Mouse (Mus musculus): ENCODE results near the gene Dbp.
"Not testable (repeated sequence)": the region's sequence is repeated elsewhere in the genome, so short reads cannot be mapped to it uniquely, and the experiment has no call there.

Dbp gene

GRCm38 (mm10) chr7:45704730-45705442 lies at the start of gene Dbp:
Gene Dbp, plus strand, starts transcription at chr7:45705088.
- DNase-seq (ENCODE audit: low spot score in 2 of 2) = peak; percentile 100

DNA sequence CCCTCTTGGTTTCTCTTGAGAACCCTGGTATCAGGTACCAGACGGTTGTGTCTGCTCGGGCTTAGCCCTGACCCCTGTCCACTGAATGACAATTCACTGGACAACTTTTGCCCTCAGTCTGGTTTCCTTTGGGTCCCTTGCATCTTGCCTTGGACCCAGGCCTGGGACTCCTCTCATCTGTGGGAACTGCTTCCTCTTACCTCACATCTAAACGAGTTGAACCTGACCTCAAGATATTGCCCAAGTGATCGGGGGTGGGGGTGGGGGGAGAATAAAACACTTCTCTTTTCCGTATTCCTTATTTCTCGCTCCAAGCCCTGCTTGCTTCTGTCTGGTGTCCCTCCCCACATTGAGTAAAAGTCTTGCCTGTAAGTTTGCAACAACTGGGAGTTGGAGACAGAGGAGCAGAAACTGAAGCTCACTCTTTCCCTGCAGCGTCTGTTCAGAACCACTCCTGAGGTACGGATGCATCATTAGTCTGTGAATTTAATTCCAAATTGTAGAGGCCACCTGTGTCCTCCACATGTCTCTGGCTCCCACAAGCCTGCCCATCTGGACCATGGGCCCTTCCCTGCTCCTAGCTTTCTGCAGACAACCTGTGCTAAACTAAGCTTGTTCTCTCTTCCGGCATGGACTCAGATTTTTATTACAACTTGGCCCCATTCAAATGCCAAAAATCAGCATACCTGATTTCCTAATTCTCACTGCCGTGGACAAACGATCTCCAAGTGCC lies 44.0 kb upstream of the Dbp start:
- DNase-seq (ENCODE audit: low spot score in 2 of 2) = no peak

DNA sequence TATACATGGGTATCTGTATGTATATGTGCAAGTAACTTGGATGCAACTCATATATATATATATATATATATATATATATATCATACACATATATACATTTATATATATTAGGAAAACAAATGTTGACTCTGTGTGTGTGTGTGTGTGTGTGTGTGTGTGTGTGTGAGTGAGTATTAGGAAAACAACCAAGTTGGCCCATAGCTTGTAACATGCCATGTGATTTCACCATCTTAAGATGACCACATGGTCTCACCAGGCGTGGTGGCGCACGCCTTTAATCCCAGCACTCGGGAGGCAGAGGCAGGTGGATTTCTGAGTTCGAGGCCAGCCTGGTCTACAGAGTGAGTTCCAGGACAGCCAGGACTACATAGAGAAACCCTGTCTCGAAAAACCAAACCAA lies 43.2 kb upstream of the Dbp start:
- not testable (repeated sequence) for DNase-seq (ENCODE audit: low spot score in 2 of 2)

GRCm38 (mm10) chr7:45665303-45666138 lies 39.4 kb upstream of the Dbp start:
- no peak for DNase-seq (ENCODE audit: low spot score in 2 of 2)

DNA sequence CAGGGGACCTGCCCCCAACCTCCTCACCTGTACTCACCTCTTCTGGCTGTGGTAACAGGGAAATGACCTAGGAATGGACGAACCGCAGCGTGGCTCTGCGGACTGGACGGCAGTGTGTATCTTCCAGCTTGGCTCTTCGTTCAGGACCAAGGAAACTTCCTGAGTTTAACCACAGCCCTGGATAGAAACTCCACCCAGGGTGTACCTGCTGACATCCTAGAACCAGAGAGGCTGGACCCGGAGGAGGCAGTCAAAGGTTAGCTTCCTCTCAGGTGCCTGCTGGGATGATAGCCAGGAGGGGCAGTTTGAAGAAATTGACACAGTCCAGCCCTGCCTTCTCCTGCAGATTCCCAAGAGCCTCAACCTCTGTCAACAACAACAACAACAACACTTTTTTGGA lies 38.7 kb upstream of the Dbp start, which contains the start of gene Fut2:
Fut2 (minus strand) TSS at position 234 of the 400 bp plus-strand sequence.
- DNase-seq (ENCODE audit: low spot score in 2 of 2) = no peak

DNA sequence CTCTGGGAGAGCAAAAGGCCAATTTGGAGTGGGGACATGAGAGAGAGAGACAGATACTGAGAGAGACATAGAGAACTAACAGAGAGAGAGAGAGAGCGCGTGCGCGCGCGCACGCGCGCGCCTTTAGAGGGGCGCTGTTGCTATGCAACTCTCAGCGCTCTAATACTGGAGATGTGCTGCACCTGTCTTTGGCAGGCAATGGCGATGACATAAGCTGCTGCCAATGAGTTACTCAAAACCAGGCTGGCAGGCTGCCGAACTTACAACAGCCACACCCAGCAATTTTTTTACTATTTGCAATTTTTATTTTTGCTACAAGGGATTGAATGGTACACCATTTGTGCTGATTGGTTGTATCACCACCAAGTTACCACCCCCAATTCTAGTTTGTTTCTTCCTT lies 37.1 kb upstream of the Dbp start:
- DNase-seq (ENCODE audit: low spot score in 2 of 2) = no peak

DNA sequence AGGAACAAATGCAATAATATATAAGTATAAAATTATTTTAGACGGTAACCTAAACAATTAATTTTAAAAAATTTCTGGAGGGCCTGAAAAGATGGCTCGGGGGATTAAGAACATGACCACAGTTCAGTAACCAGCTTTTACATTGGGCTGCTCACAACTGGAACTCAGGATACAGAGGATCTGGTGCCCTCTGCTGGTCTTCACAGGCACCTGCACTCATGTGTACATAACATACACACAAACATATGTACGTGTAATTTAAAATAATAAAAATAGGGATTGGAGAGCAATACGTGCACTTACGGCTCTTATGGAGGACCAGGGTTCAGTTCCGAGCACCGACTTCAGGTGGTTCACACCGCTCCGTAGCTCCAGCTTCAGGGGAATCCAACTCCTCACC lies 36.0 kb upstream of the Dbp start:
- no peak for DNase-seq (ENCODE audit: low spot score in 2 of 2)

DNA sequence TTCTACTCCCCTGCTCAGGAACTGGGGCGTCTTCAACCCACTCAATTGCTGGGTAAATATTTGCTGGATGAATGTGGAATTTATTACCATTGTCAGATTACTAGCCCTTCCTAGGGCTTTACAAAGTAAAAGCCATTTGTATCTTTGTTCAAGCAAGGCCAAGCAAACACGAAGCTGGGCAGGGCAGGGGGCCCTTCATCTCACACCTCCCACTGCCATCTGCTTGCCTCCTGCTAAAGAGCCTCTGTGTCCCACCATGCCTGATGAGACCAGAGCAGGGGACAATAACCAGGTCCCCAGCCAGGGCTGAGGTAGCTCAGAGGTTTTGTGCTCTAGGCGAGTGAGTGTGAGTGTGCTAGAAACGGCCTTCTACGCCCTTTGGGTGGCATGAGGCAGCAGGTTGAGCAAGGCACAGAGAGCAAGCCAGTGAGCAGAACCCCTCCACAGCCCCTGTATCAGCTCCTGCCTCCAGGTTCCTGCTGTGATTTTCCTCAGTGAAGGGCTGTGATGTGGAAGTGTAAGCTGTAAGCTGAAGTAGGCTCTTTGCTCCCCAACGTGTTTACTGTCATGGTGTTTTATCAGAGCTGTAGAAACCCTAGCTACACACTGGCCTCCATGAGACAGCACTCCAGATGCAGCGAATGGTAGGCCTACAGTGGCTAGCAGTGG lies 27.1 kb upstream of the Dbp start:
- no peak for DNase-seq (ENCODE audit: low spot score in 2 of 2)

DNA sequence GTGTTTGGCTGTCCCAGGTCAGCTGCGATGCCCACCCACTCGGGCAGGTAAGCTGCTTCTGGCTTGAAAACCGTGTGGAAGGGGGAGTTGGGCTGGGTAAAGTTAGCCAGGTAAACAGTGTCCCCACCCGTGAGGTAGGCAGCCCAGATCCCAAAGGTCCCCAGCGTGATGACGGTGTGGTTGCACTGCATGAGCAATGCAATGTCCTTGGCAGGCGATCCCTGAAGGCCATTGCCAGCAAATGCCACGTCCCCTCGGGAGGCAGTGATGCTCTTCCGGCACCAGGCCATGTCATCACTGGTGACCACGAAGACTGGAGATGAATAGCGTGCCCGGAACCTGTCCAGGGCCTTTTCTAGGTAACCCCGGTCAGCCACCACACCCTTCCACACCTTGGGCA lies 26.4 kb upstream of the Dbp start:
- no peak for DNase-seq (ENCODE audit: low spot score in 2 of 2)

GRCm38 (mm10) chr7:45679966-45680621 lies 24.8 kb upstream of the Dbp start:
- DNase-seq (ENCODE audit: low spot score in 2 of 2) = no peak

- peak; percentile 76 to 79 for DNase-seq (ENCODE audit: low spot score in 2 of 2)
Observed at GRCm38 (mm10) chr7:45681046-45681736, 23.7 kb upstream of the Dbp start.

- peak; percentile 75 to 82 for DNase-seq (ENCODE audit: low spot score in 2 of 2)
Observed at GRCm38 (mm10) chr7:45682144-45683126, 22.5 kb upstream of the Dbp start.

DNA sequence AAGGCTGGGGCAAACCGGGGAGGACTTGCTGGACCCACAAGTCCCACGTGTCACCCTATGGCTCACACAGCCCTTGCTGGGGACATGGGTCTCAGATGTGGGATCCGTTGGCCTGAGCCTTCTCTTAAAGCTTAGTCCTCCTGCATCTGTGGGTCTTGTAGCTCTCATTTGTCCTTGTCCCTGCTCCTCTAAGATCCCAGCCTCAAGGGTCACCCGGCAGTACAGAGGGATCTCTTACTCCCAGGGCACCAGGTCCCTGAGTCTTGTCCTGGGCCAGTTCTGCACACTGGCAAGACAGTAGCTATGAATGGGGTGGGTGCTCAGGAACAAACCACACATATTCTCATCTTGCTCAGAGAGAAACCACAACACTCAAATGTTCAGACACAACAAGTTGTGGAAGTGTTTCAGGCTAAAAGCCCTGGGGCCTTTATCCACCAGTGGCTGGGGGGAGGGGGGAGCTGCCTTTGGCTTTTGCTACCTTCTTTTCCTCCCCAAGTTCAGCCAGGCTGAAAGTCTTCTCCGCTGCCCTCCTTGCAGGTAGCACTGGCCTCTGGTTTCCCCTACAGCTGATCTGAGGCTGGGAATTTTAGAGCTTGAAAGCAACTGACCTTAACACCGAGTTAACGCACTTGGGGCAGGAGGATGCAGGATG lies 21.4 kb upstream of the Dbp start, which contains the start of gene Ntn5:
Ntn5 (plus strand) TSS at position 627 of the 655 bp plus-strand sequence.
- DNase-seq (ENCODE audit: low spot score in 2 of 2) = no peak

DNA sequence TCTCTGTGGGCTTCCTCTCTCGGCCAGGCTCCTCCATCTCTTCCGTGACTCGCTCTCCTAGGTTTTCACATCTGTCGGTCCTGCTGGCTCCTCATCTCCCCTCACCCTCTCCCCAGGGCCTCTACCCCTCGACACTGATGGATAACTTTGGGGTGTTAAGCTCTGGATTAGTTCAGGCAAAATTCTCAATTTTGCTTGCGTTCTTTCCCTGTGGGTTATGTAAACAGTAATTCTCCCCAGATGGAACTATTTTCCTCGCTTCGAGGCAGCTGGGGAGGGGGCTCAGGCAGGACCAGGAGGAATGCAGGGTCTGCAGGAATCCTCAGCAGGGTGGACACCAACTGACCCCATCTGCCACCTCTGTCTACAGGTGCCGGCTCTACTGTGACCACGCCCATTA lies 19.1 kb upstream of the Dbp start:
- no peak for DNase-seq (ENCODE audit: low spot score in 2 of 2)

GRCm38 (mm10) chr7:45686841-45687240 lies 18.0 kb upstream of the Dbp start:
- no peak for DNase-seq (ENCODE audit: low spot score in 2 of 2)

GRCm38 (mm10) chr7:45689099-45689498 lies 15.8 kb upstream of the Dbp start:
- no peak for DNase-seq (ENCODE audit: low spot score in 2 of 2)

DNA sequence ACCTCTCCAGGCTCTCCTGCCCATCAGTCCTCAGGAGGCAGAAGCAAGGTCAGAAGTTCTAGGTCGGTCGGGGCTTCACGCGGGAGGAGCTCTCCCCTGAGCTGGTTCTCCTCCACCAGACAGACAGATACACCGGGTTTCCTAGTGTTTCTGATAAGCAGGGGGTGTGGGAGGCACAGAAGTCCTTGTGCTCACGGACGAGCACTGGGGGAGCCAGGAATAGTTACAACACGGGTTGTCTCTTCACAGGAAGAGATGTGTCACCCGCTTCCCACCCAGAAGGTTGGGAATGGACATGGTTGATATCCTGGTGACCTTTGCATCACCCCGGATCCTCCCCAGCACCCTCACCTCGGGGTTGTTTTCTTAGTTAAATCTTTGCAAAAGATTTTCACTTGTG lies 15.1 kb upstream of the Dbp start:
- no peak for DNase-seq (ENCODE audit: low spot score in 2 of 2)

DNA sequence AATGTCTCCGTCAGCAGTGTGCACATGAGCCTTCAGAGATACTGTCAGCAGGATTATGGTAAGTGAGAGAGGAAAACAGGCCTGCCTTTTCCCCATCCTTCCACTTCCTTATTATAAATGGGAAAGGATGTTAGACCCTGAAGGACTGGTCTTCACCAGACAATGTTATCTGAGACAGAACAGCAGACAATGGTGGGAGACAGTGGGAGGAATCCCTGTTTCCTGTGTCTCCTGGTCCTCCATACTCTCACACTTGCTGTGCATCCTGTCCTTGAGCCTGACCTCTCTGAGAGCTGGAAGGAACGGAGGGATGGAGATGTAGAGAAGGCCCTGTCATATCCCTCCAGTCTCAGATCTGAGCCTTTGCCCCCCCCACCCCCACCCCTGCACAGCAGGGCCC lies 12.5 kb upstream of the Dbp start:
- no peak for DNase-seq (ENCODE audit: low spot score in 2 of 2)

Measured in spleen, postnatal 36 days (tissue).